Mouse (Mus musculus): ENCODE measurements around the gene Dars2.

DNA sequence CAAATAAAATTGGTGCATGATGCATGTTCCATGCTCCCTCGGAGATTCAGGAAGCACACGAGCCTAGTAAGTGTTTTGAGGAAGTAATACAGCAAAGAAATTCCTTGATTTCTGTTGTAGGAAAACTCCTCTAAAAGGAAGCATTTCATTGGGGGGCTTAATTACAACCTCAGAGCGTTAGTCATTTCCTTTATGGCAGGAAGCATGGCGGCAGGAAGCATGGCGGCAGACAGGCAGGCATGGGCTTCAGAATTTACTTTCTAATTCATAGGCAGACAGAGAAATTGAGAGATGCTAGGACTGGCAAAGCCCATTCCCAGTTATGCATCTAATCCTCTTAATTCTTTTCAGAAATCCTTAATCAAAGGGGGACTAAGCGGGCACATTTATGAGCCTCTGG is 76.6 kb downstream of the Dars2 start:
- TF ChIP-seq CTCF (IDR thresholded peaks at IDR 0.05; ENCODE audit: borderline replicate concordance, control insufficient read depth, extremely low read depth, insufficient read depth, low read length, poor library complexity) = no peak
- TF ChIP-seq POLR2A (IDR thresholded peaks at IDR 0.05; ENCODE audit: control insufficient read depth, extremely low read depth, insufficient read depth, low read length, poor library complexity) = no peak
